Mouse (Mus musculus) liver, adult 2 months (tissue): ENCODE measurements at regions not wholly inside any gene's neighbourhood (a gene's known extent, or its start where the extent isn't known, plus 50 kb on each side); places are given as distances from the start of the nearest gene placed in this dataset.

Source experiments
- DNase-seq: peaks from one replicate; pipeline ENCODE4 v3.0.0-alpha.2; 2011; ENCODE audit warnings: low read depth, low spot score; ENCODE audit errors: extremely low read depth
- H3K27ac ChIP-seq: fragments of 200-500 bp; replicated peaks from 2 replicates; pipeline ENCODE4 v1.5.1; 2012; ENCODE audit warnings: low read depth, mild to moderate bottlenecking, control low read depth, inconsistent platforms, low read length; ENCODE audit not compliant: insufficient read depth
- H3K27me3 ChIP-seq: fragments of 200-500 bp; 2 replicates; pipeline ENCODE4 v1.6.1; 2012; ENCODE audit warnings: mild to moderate bottlenecking, moderate library complexity, low read length, inconsistent platforms; ENCODE audit not compliant: control insufficient read depth, insufficient read depth
- H3K36me3 ChIP-seq: fragments of 200-500 bp; 2 replicates; pipeline ENCODE4 v1.6.1; 2012; ENCODE audit warnings: low read length, inconsistent platforms; ENCODE audit not compliant: control insufficient read depth, insufficient read depth
- H3K4me1 ChIP-seq: fragments of 200-500 bp; 2 replicates; pipeline ENCODE4 v1.6.1; 2011; ENCODE audit warnings: low read length; ENCODE audit not compliant: control insufficient read depth, insufficient read depth
- H3K4me3 ChIP-seq: fragments of 200-500 bp; 2 replicates; pipeline ENCODE4 v1.5.1; 2011; ENCODE audit warnings: low read depth, mild to moderate bottlenecking, control low read depth, low read length, moderate library complexity; ENCODE audit not compliant: insufficient read depth
- H3K79me2 ChIP-seq: fragments of 200-500 bp; 2 replicates; pipeline ENCODE4 v1.6.1; 2012; ENCODE audit warnings: inconsistent platforms, mild to moderate bottlenecking, low read length, moderate library complexity; ENCODE audit not compliant: control insufficient read depth, insufficient read depth
- H3K9ac ChIP-seq: fragments of 200-500 bp; 2 replicates; pipeline ENCODE4 v1.6.1; 2012; ENCODE audit warnings: low read depth, mild to moderate bottlenecking, control low read depth, inconsistent platforms, low read length
- CTCF ChIP-seq: fragments of 200-500 bp; IDR thresholded peaks from 2 replicates; pipeline ENCODE4 v1.5.1; 2011; ENCODE audit warnings: low read depth, low read length, control low read depth
- POLR2A ChIP-seq: fragments of 200-500 bp; IDR thresholded peaks from 2 replicates; pipeline ENCODE4 v1.6.1; 2011; ENCODE audit warnings: low read length, control low read depth; ENCODE audit not compliant: insufficient read depth; ENCODE audit errors: extremely low read depth
- WGBS: fragments of 180-500 bp; shearing (Covaris S2); methylation state at CpG from one replicate; pipeline ENCODE4 v1.1.7; 2018; 5-methylcytosine and 5-hydroxymethylcytosine counted together

DNA sequence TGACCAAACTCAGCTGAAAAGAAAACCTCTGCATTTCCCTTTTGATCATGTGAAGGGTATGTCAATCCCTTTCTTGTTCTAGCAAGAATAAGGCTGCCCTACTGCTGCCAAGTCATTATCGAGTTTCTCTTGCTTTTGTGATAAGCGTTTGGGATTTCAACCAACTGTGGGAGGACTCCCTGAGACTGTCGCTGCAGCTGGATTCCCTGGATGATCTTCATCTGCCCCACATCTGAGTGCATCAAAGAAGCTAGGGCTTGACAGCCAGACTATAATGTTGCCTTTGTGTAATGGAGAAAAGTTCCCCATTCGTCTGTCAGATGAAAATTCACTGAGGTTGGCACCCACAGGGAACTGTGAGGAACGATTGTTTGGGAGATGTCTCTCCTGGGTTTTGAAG is 147.4 kb upstream of the Ptprk start:
- WGBS = 74% methylated on average over 5 of the region's 5 CpGs
- DNase-seq = no peak
- TF ChIP-seq POLR2A (no peak), CTCF (no peak)

DNA sequence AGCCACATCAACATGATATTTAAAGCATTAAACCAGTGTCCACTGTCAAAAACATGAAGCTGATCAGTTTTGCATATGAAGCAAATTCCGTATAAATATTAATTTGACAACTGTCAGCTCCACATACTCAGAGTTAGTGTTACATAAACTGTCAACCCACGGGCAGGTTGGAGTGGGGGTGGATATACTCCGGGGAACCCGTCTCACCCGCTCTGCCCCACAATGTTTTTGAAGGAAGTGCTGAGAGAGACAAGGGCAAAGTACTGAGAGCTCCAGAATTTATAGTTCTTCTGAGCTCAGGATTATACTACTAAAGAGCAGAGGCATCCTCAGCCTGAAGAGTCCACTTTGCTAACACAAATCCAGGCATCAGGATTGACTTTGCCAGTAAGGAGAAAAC is 132.5 kb upstream of the Ptprk start:
- Histone ChIP-seq H3K79me2 (no peaks in the 10 kb centered on the region), H3K9ac (no peak overlapping the region), H3K4me1 (no peaks in the 10 kb centered on the region), H3K27ac (no peak overlapping the region), H3K36me3 (no peaks in the 10 kb centered on the region), H3K27me3 (no peaks in the 10 kb centered on the region), H3K4me3 (no peak overlapping the region)
- DNase-seq = no peak
- 82% methylated on average over 5 of the region's 5 CpGs for WGBS
- TF ChIP-seq POLR2A = no peak
- TF ChIP-seq CTCF = no peak

More for the DNA sequence above, 147.4 kb upstream of the Ptprk start:
- H3K79me2 ChIP-seq = no peaks in the 10 kb centered on the region
- H3K9ac ChIP-seq = no peak overlapping the region
- no peak overlapping the region for H3K27ac ChIP-seq
- no peak overlapping the region for H3K4me3 ChIP-seq
- H3K36me3 ChIP-seq = no peaks in the 10 kb centered on the region
- H3K4me1 ChIP-seq = no peaks in the 10 kb centered on the region
- H3K27me3 ChIP-seq = no peaks in the 10 kb centered on the region

DNA sequence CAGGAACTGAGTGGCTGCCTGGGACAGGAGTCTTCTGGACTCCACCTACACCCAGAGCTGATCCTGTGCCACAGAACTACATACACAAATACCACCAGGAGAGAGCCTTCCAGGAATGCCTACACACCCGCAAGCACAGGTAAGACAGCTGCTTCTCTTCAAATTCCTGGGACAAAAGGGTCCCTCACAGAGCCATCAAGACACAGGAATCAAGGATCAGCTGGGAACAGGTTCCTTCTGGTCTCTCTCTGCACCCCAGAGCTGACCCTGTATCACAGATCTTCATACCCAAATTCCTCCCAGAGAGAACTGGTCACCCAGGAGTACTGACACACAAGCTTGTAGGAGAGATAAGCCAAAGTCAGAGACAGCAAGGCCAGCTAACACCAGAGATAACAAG is 125.5 kb upstream of the Ptprk start:
- DNase-seq = no peak
- H3K79me2 ChIP-seq = no peaks in the 10 kb centered on the region
- H3K4me3 ChIP-seq = no peak overlapping the region
- H3K27me3 ChIP-seq = no peaks in the 10 kb centered on the region
- no peak overlapping the region for H3K9ac ChIP-seq
- WGBS = 100% methylated on average over 1 of the region's 1 CpGs
- TF ChIP-seq CTCF = no peak
- no peak for TF ChIP-seq POLR2A
- H3K27ac ChIP-seq = no peak overlapping the region
- no peaks in the 10 kb centered on the region for H3K4me1 ChIP-seq
- no peaks in the 10 kb centered on the region for H3K36me3 ChIP-seq

DNA sequence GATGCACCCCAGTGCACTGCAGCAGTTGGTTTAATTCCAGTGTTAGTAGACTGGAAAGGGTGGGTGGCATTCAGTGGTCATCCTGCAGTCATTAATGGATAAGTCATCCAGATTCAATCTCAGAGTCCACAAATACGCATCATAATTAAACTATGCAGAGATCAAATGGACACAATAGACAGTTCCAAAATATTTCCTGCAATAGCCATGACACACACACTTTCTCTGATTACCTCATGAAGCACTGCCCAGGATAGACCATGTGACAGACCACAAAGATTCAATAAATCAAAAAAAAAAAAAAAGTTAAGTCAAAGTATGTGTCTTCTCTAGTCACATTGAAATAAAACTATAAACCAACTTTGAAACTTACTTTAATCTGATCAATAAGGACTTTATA is 106.4 kb upstream of the Ptprk start:
- no peak for TF ChIP-seq POLR2A
- Histone ChIP-seq H3K36me3 (no peaks in the 10 kb centered on the region), H3K4me1 (no peaks in the 10 kb centered on the region), H3K27ac (no peak overlapping the region), H3K27me3 (no peaks in the 10 kb centered on the region), H3K79me2 (no peaks in the 10 kb centered on the region), H3K4me3 (no peak overlapping the region), H3K9ac (no peak overlapping the region)
- 88% methylated on average over 1 of the region's 1 CpGs for WGBS
- no peak for DNase-seq

DNA sequence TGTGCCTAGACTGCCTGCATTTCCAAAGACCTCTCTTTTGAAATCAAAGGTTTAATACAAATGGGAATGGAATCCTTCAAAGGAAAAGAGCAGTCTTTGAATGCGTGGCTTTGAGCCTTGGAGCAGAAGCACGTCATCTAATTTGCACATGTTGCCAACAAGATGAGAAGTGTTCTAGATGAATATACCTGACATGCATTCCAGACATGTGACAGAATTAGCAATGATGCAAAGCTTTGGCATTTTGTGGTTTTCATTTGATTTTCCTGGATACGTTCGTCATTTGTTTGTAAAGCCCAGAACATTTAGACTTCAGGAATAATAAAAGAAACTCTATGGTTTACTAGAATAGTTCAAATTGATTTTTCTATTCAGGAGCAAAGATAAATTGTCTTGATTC is 90.6 kb upstream of the Ptprk start:
- DNase-seq = no peak
- H3K9ac ChIP-seq = no peak overlapping the region
- no peak for TF ChIP-seq CTCF
- no peak for TF ChIP-seq POLR2A
- WGBS = 96% methylated on average over 4 of the region's 4 CpGs
- H3K27ac ChIP-seq = no peak overlapping the region
- no peaks in the 10 kb centered on the region for H3K36me3 ChIP-seq
- H3K4me1 ChIP-seq = no peaks in the 10 kb centered on the region
- no peaks in the 10 kb centered on the region for H3K79me2 ChIP-seq
- H3K27me3 ChIP-seq = no peaks in the 10 kb centered on the region; the same call in 1 of the 2 replicates
- no peak overlapping the region for H3K4me3 ChIP-seq

DNA sequence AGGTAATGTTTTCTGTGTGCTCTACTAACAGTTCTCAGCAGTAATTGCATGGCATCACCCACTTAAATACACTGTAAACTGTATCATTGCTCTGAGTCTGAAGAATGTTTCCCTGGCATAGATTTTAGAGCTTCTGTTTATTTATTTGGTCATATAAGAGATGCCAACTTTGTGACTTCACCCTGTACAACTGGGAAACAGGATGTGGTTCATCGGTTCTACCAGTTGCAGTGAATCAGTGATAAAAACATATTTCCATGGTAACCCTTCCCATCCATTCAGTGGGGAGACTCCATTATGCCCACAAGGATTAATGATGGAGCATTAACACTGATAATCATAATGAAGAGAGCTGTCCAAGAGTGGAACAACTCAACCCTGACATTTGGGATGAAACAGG is 89.6 kb upstream of the Ptprk start:
- 80% methylated on average over 1 of the region's 1 CpGs for WGBS

More for the DNA sequence above, 89.6 kb upstream of the Ptprk start:
- H3K79me2 ChIP-seq = no peaks in the 10 kb centered on the region
- no peaks in the 10 kb centered on the region for H3K36me3 ChIP-seq
- DNase-seq = no peak
- H3K4me1 ChIP-seq = no peaks in the 10 kb centered on the region
- H3K27ac ChIP-seq = no peak overlapping the region
- H3K9ac ChIP-seq = no peak overlapping the region
- TF ChIP-seq CTCF (no peak), POLR2A (no peak)
- H3K4me3 ChIP-seq = no peak overlapping the region
- H3K27me3 ChIP-seq = no peaks in the 10 kb centered on the region; the same call in 1 of the 2 replicates
